Mouse (Mus musculus): Measurements from ENCODE around the gene Tapbp. TPM values are rescaled to one million over a fixed set of nuclear protein-coding genes. Genes with fewer than 3 reads are reported as not detected.
A peak's percentile ranks its signal among the peaks of the same experiment; 100 is the strongest.

Gene Tapbp
- polyA plus RNA-seq, 1 experiment = 28.5 TPM

- WGBS = 3% methylated on average over 1 of the region's 1 CpGs
- Histone ChIP-seq H3K4me1 (ENCODE audit: control insufficient read depth, insufficient read depth, low read length) (no peaks in the 10 kb centered on the region), H3K27me3 (ENCODE audit: control insufficient read depth, insufficient read depth, low read length) (no peaks in the 10 kb centered on the region), H3K27ac (ENCODE audit: insufficient read depth, low read length) (no peak overlapping the region), H3K4me3 (replicated peaks; ENCODE audit: insufficient read depth, low read depth, low read length) (no peak overlapping the region)
- TF ChIP-seq POLR2A (IDR thresholded peaks at IDR 0.05; ENCODE audit: borderline replicate concordance, insufficient read depth, low read length) (no peak), CTCF (IDR thresholded peaks at IDR 0.05; ENCODE audit: borderline replicate concordance, insufficient read depth, low read depth, low read length) (no peak)
- no peak for DNase-seq
These were observed 57.0 kb downstream of the Tapbp start for GRCm38 (mm10) chr17:33972691-33973090.

- no peak for DNase-seq
- no peaks in the 10 kb centered on the region for H3K4me1 ChIP-seq (ENCODE audit: control insufficient read depth, insufficient read depth, low read length)
- no peak for TF ChIP-seq CTCF (IDR thresholded peaks at IDR 0.05; ENCODE audit: borderline replicate concordance, insufficient read depth, low read depth, low read length)
- no peak for TF ChIP-seq POLR2A (IDR thresholded peaks at IDR 0.05; ENCODE audit: borderline replicate concordance, insufficient read depth, low read length)
- H3K27me3 ChIP-seq (ENCODE audit: control insufficient read depth, insufficient read depth, low read length) = no peaks in the 10 kb centered on the region
- WGBS = 69% methylated on average over 3 of the region's 3 CpGs
- H3K27ac ChIP-seq (ENCODE audit: insufficient read depth, low read length) = no peak overlapping the region
- H3K4me3 ChIP-seq (replicated peaks; ENCODE audit: insufficient read depth, low read depth, low read length) = no peak overlapping the region
These were observed 57.9 kb downstream of the Tapbp start for GRCm38 (mm10) chr17:33973572-33973971.

DNA sequence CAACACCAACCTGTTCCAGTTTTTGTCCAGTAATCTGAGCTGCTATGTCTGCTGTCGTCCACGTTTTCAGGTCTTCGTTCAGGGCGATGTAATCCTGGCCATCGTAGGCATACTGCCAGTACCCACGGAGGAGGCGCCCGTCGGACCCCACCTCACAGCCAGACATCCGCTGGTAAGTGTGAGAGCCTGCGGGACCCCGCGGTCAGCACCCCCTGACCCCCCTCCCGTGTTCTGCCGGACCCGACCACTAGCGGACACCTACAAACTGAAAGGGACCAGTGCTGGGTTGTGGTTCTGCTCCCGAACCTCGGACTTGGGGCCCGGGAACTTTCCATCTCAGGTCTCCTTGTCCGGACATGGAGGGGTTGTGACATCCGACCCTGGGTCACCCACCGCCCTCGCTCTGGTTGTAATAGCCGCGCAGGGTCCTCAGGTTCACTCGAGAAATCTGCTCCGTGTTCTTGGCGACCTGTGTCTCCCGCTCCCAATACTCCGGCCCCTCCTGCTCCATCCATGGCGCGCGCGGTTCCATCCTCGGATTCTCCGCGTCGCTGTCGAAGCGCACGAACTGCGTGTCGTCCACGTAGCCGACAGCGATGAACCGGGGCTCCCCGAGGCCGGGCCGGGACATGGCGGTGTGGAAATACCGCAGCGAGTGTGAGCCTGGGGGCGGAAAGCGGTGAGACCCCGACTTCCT is 62.3 kb downstream of the Tapbp start:
- H3K27ac ChIP-seq (ENCODE audit: insufficient read depth, low read length) = peak overlapping the region; percentile 4
- 1% methylated on average over 57 of the region's 57 CpGs for WGBS
- DNase-seq = peak in 1 of 2 experiments; percentile 17
- H3K4me3 ChIP-seq (replicated peaks; ENCODE audit: insufficient read depth, low read depth, low read length) = peak overlapping the region; percentile 50
- H3K27me3 ChIP-seq (ENCODE audit: control insufficient read depth, insufficient read depth, low read length) = no peaks in the 10 kb centered on the region
- TF ChIP-seq POLR2A (IDR thresholded peaks at IDR 0.05; ENCODE audit: borderline replicate concordance, insufficient read depth, low read length) = no peak
- no peak for TF ChIP-seq CTCF (IDR thresholded peaks at IDR 0.05; ENCODE audit: borderline replicate concordance, insufficient read depth, low read depth, low read length)
- peaks cover 13% of the 10 kb centered on the region for H3K4me1 ChIP-seq (ENCODE audit: control insufficient read depth, insufficient read depth, low read length)

DNA sequence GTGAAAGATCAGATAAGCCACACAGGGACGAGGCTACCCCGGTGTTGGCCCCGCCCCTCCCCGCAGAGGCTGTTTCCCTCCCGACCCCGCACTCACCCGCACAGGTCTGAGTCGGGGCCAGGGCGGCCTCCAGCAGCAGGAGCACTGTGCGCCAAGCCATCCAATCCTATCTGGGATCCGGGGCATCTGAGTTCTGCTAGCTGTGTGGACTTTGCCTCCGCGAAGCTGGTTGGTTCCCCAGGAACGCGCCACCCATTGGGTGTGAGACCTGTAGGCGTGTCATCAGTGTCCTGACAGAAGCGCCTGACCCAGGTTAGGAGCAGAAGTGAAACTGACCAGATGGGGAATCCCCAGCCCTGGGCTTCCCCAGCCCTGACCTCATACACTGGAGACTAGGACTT is 62.9 kb downstream of the Tapbp start:
- peaks cover 13% of the 10 kb centered on the region for H3K4me1 ChIP-seq (ENCODE audit: control insufficient read depth, insufficient read depth, low read length)
- peak overlapping the region; percentile 8; the same call in 1 of the 2 replicates for H3K27ac ChIP-seq (ENCODE audit: insufficient read depth, low read length)
- peak; percentile 83 to 88 for DNase-seq
- TF ChIP-seq CTCF (IDR thresholded peaks at IDR 0.05; ENCODE audit: borderline replicate concordance, insufficient read depth, low read depth, low read length) (no peak), POLR2A (IDR thresholded peaks at IDR 0.05; ENCODE audit: borderline replicate concordance, insufficient read depth, low read length) (peak; percentile 75; the same call in 1 of the 2 replicates)
- H3K27me3 ChIP-seq (ENCODE audit: control insufficient read depth, insufficient read depth, low read length) = no peaks in the 10 kb centered on the region
- 0% methylated on average over 17 of the region's 17 CpGs for WGBS
- peak overlapping the region; percentile 50 for H3K4me3 ChIP-seq (replicated peaks; ENCODE audit: insufficient read depth, low read depth, low read length)

Other genes with a start within 250 kb of the Tapbp start
- gene Hnrnpm, start 229.0 kb upstream of the Tapbp start, polyA plus RNA-seq (2012; rRNA removed) = 270 and 273 TPM in 2 replicates
- gene March2, start 197.2 kb upstream of the Tapbp start, polyA plus RNA-seq (2012; rRNA removed) = 157 and 171 TPM in 2 replicates
- 494 and 510 TPM in 2 replicates for gene Rab11b, start 155.4 kb upstream of the Tapbp start, polyA plus RNA-seq (2012; rRNA removed)
- 1.6 and 1.9 TPM in 2 replicates for gene Angptl4, start 134.1 kb upstream of the Tapbp start, polyA plus RNA-seq (2012; rRNA removed)
- gene Kank3, start 105.4 kb upstream of the Tapbp start, polyA plus RNA-seq (2012; rRNA removed) = 52.1 and 59.5 TPM in 2 replicates
- gene Rps28, start 91.3 kb upstream of the Tapbp start, polyA plus RNA-seq (2012; rRNA removed) = 471 and 493 TPM in 2 replicates
- gene Ndufa7, start 91.3 kb upstream of the Tapbp start, polyA plus RNA-seq (2012; rRNA removed) = 341 and 361 TPM in 2 replicates
- 34.4 and 34.7 TPM in 2 replicates for gene Cd320, start 72.8 kb upstream of the Tapbp start, polyA plus RNA-seq (2012; rRNA removed)
- gene Gm7029, start 42.1 kb upstream of the Tapbp start, polyA plus RNA-seq (2012; rRNA removed) = not detected in 2 replicates
- gene Kifc1, start 25.2 kb upstream of the Tapbp start, polyA plus RNA-seq (2012; rRNA removed) = 2.2 and 2.3 TPM in 2 replicates
- gene Platr17, start 10.8 kb upstream of the Tapbp start, polyA plus RNA-seq (2012; rRNA removed) = 0.48 and 0.65 TPM in 2 replicates
- gene Daxx, start 6.5 kb upstream of the Tapbp start, polyA plus RNA-seq (2012; rRNA removed) = 28.6 and 30.4 TPM in 2 replicates
- 30.2 and 33.4 TPM in 2 replicates for gene Zbtb22, start within 50 bp of the Tapbp start, polyA plus RNA-seq (2012; rRNA removed)
- gene Rgl2, start 13.6 kb downstream of the Tapbp start, polyA plus RNA-seq (2012; rRNA removed) = 171 and 183 TPM in 2 replicates
- gene Pfdn6, start 24.4 kb downstream of the Tapbp start, polyA plus RNA-seq (2012; rRNA removed) = 117 and 135 TPM in 2 replicates
- 13.3 and 14.0 TPM in 2 replicates for gene Wdr46, start 24.8 kb downstream of the Tapbp start, polyA plus RNA-seq (2012; rRNA removed)
- 8.4 and 8.6 TPM in 2 replicates for gene B3galt4, start 35.6 kb downstream of the Tapbp start, polyA plus RNA-seq (2012; rRNA removed)
- 73.5 and 77.0 TPM in 2 replicates for gene Vps52, start 39.9 kb downstream of the Tapbp start, polyA plus RNA-seq (2012; rRNA removed)
- gene Rps18, start 40.1 kb downstream of the Tapbp start, polyA plus RNA-seq (2012; rRNA removed) = 283 and 320 TPM in 2 replicates
- 61.9 and 77.5 TPM in 2 replicates for gene H2-K1, start 84.4 kb downstream of the Tapbp start, polyA plus RNA-seq (2012; rRNA removed)
- 66.4 and 74.6 TPM in 2 replicates for gene Ring1, start 108.8 kb downstream of the Tapbp start, polyA plus RNA-seq (2012; rRNA removed)
- gene H2-Ke6, start 112.2 kb downstream of the Tapbp start, polyA plus RNA-seq (2012; rRNA removed) = 82.9 and 89.8 TPM in 2 replicates
- 120 and 123 TPM in 2 replicates for gene Slc39a7, start 115.8 kb downstream of the Tapbp start, polyA plus RNA-seq (2012; rRNA removed)
- 78.0 and 83.2 TPM in 2 replicates for gene Rxrb, start 115.9 kb downstream of the Tapbp start, polyA plus RNA-seq (2012; rRNA removed)
- gene Col11a2, start 123.5 kb downstream of the Tapbp start, polyA plus RNA-seq (2012; rRNA removed) = 12.2 and 15.2 TPM in 2 replicates
- gene H2-Oa, start 176.4 kb downstream of the Tapbp start, polyA plus RNA-seq (2012; rRNA removed) = 0.25 and 0.34 TPM in 2 replicates
- gene H2-DMa, start 203.6 kb downstream of the Tapbp start, polyA plus RNA-seq (2012; rRNA removed) = 13.2 and 13.6 TPM in 2 replicates
- gene Brd2, start 206.7 kb downstream of the Tapbp start, polyA plus RNA-seq (2012; rRNA removed) = 188 and 209 TPM in 2 replicates
- 0.35 and 0.52 TPM in 2 replicates for gene H2-DMb2, start 227.4 kb downstream of the Tapbp start, polyA plus RNA-seq (2012; rRNA removed)
- gene H2-DMb1, start 237.2 kb downstream of the Tapbp start, polyA plus RNA-seq (2012; rRNA removed) = 1.8 and 3.0 TPM in 2 replicates

Measured in cerebellum, adult 2 months (tissue).